Mouse (Mus musculus): ENCODE results near the gene 4933405L10Rik. TPM values are rescaled to one million over a fixed set of nuclear protein-coding genes. Genes with fewer than 3 reads are reported as not detected.
A peak's percentile ranks its signal among the peaks of the same experiment; 100 is the strongest.

4933405L10Rik gene
- total and polyA plus RNA-seq, 2 experiments, result not detected

DNA sequence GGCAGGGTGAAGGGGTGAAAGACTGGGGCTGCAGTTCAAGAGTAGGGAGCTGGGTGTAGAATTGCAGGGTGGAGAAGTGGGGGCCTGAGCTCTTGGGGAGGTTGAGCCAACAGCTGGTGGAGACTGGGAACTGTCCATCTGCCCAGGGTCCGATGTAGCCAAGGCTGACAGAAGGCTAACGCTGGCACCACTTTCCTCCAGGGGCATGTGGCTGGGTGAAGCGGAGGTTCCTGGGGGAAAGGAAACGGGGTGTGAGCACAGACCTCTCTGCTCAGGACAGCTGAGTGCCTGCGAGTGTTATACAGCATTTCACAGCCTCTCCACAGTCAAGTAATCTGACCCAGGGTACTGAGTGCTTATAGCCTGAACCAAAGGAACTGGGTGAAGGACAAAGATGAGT lies 8.7 kb upstream of the 4933405L10Rik start:
- no peak overlapping the region for H3K27ac ChIP-seq (replicated peaks; ENCODE audit: insufficient read depth, low read depth, low read length)
- no peaks in the 10 kb centered on the region for H3K36me3 ChIP-seq (ENCODE audit: control insufficient read depth, insufficient read depth, low read length)
- H3K9ac ChIP-seq (ENCODE audit: low read depth, low read length), result no peak overlapping the region
- DNase-seq (ENCODE audit: extremely low read depth, low read depth, low spot score), result no peak
- WGBS, result 96% methylated on average over 5 of the region's 5 CpGs
- peaks cover 5% of the 10 kb centered on the region for H3K27me3 ChIP-seq (ENCODE audit: control insufficient read depth, insufficient read depth, low read length)
- peaks cover 6% of the 10 kb centered on the region for H3K4me1 ChIP-seq (ENCODE audit: control insufficient read depth, insufficient read depth, low read length)
- TF ChIP-seq CTCF (IDR thresholded peaks at IDR 0.05; ENCODE audit: low read depth, low read length) (no peak), POLR2A (IDR thresholded peaks at IDR 0.05; ENCODE audit: extremely low read depth, insufficient read depth, low read length) (no peak)
- H3K4me3 ChIP-seq (ENCODE audit: insufficient read depth, low read depth, low read length), result no peak overlapping the region
- no peaks in the 10 kb centered on the region for H3K79me2 ChIP-seq (ENCODE audit: control insufficient read depth, insufficient read depth, low read length)

DNA sequence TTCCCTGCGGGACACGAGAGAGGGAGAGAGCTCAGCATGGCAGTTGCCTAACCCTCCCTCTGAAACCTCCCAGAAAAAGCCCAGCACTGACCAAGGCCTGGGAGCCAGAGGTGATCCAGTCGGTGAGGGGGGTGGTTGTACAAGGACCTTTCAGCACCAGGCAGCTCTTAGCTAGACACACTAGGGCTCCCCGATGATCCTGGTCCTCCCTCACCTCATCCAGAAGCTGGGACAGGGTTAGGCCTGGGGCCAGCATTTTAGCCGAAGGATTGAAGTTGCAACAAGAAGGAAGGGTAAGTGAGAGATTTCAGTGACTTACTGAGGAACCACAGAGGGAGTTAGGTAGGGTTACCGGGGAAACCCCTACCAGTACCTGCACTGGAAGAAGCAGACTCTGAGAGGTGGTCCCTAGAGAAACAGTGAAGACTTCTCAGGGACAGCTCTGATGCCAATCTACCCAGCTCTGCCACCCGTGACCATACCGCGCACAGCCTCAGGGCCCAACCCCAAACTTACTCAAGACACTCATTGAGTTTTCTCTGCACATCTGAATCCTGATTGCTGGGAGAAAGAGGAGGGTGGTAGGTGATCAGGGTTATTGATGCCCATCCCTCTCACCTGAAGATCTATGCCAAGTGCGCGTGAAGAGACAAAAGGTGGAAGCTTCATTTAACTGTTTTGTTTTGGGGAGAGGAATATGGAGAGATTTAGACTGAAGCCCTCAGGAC lies 7.8 kb upstream of the 4933405L10Rik start:
- H3K4me3 ChIP-seq (ENCODE audit: insufficient read depth, low read depth, low read length), result no peak overlapping the region
- no peak overlapping the region for H3K27ac ChIP-seq (replicated peaks; ENCODE audit: insufficient read depth, low read depth, low read length)
- H3K79me2 ChIP-seq (ENCODE audit: control insufficient read depth, insufficient read depth, low read length), result no peaks in the 10 kb centered on the region
- no peaks in the 10 kb centered on the region for H3K27me3 ChIP-seq (ENCODE audit: control insufficient read depth, insufficient read depth, low read length)
- DNase-seq (ENCODE audit: extremely low read depth, low read depth, low spot score), result no peak
- H3K4me1 ChIP-seq (ENCODE audit: control insufficient read depth, insufficient read depth, low read length), result peaks cover 5% of the 10 kb centered on the region
- H3K9ac ChIP-seq (ENCODE audit: low read depth, low read length), result no peak overlapping the region; the same call in 1 of the 2 replicates
- WGBS, result 94% methylated on average over 11 of the region's 11 CpGs
- TF ChIP-seq POLR2A (IDR thresholded peaks at IDR 0.05; ENCODE audit: extremely low read depth, insufficient read depth, low read length) (no peak), CTCF (IDR thresholded peaks at IDR 0.05; ENCODE audit: low read depth, low read length) (no peak)
- no peaks in the 10 kb centered on the region for H3K36me3 ChIP-seq (ENCODE audit: control insufficient read depth, insufficient read depth, low read length)

DNA sequence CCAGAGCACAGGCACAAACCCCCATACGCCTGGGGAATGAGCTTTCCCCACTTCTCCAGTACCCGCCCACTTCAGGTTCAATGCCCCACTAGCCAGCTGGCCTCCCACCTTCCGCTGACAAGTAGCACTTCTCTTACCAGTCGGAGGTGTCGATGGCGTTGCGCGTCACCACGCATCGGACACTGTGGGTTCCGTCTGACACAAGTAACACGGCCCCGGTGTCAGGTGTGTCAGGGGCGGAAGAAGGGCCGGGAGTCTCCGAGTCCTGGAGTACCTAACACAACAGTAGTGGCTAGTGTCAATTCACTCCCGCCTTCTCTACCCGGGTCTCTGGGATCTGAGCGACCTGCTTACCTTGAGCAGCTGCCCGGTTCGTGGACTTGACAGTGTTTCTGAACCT lies 6.9 kb upstream of the 4933405L10Rik start:
- peak overlapping the region; percentile 75 for H3K9ac ChIP-seq (ENCODE audit: low read depth, low read length)
- peak; percentile 52 for DNase-seq (ENCODE audit: extremely low read depth, low read depth, low spot score)
- no peaks in the 10 kb centered on the region for H3K36me3 ChIP-seq (ENCODE audit: control insufficient read depth, insufficient read depth, low read length)
- peak overlapping the region; percentile 75 for H3K4me3 ChIP-seq (ENCODE audit: insufficient read depth, low read depth, low read length)
- peaks cover 5% of the 10 kb centered on the region for H3K4me1 ChIP-seq (ENCODE audit: control insufficient read depth, insufficient read depth, low read length)
- H3K27ac ChIP-seq (replicated peaks; ENCODE audit: insufficient read depth, low read depth, low read length), result peak overlapping the region; percentile 27
- no peaks in the 10 kb centered on the region for H3K79me2 ChIP-seq (ENCODE audit: control insufficient read depth, insufficient read depth, low read length)
- no peak for TF ChIP-seq CTCF (IDR thresholded peaks at IDR 0.05; ENCODE audit: low read depth, low read length)
- no peak for TF ChIP-seq POLR2A (IDR thresholded peaks at IDR 0.05; ENCODE audit: extremely low read depth, insufficient read depth, low read length)
- under 1% methylated on average over 21 of the region's 21 CpGs for WGBS
- no peaks in the 10 kb centered on the region for H3K27me3 ChIP-seq (ENCODE audit: control insufficient read depth, insufficient read depth, low read length)

DNA sequence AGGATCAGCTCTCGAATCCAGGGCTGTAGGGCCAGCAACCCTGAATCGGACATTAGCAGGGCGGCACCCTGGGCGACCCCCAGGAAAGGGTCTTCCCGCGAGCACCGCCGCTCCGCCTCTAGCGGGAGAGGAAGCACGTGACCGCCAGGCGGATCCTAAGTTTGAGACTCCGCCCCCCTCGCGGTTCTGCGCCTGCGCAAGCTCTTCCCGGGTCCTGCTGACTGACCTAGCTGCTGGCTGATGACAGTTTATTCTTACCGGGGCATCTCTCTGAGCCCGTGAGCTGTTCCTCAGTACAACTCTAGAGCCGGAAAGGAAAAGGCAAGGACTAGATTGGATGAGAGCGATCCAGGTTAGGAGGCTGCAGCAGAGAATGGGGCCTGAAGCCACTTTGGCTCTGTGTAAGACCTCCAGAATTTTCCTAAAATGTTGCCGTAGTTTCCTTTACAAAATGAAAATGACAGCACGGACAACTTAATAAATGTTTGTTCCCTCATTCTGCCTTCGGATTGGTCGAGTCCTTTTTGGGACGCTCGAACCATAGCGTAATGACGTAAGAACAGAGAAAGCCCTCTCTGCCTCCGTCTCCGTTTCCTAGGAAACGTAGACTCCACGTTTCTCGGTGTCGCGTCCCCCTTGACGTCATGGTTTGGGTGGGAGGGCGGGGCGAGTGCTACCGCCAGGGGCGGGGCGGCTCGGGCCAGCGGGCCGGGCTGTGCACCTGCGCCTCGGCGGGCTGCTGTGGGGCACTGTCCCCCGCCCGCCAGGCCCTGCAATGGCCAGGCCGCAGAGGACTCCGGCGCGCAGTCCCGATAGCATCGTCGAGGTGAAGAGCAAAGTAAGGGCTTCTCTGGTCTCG lies 6.3 kb upstream of the 4933405L10Rik start, which contains the start of the genes Acd and Pard6a:
Gene Acd, minus strand, starts transcription at position 137 of the 859 bp plus-strand sequence.
Gene Pard6a, plus strand, starts transcription at position 183 of the 859 bp plus-strand sequence.
- H3K4me3 ChIP-seq (ENCODE audit: insufficient read depth, low read depth, low read length), result peak within 1 kb of the TSS; percentile 75
- DNase-seq (ENCODE audit: extremely low read depth, low read depth, low spot score), result peak; percentile 83
- H3K4me1 ChIP-seq (ENCODE audit: control insufficient read depth, insufficient read depth, low read length), result peaks cover 5% of the 10 kb centered on the region
- H3K9ac ChIP-seq (ENCODE audit: low read depth, low read length), result peak within 1 kb of the TSS; percentile 75
- H3K27ac ChIP-seq (replicated peaks; ENCODE audit: insufficient read depth, low read depth, low read length), result peak within 1 kb of the TSS; percentile 90
- under 1% methylated on average over 60 of the region's 60 CpGs for WGBS
- no peaks in the 10 kb centered on the region for H3K79me2 ChIP-seq (ENCODE audit: control insufficient read depth, insufficient read depth, low read length)
- TF ChIP-seq POLR2A (IDR thresholded peaks at IDR 0.05; ENCODE audit: extremely low read depth, insufficient read depth, low read length) (peak; percentile 42; the same call in 1 of the 2 replicates), CTCF (IDR thresholded peaks at IDR 0.05; ENCODE audit: low read depth, low read length) (no peak)
- H3K36me3 ChIP-seq (ENCODE audit: control insufficient read depth, insufficient read depth, low read length), result no peaks in the 10 kb centered on the region
- no peaks in the 10 kb centered on the region for H3K27me3 ChIP-seq (ENCODE audit: control insufficient read depth, insufficient read depth, low read length)

DNA sequence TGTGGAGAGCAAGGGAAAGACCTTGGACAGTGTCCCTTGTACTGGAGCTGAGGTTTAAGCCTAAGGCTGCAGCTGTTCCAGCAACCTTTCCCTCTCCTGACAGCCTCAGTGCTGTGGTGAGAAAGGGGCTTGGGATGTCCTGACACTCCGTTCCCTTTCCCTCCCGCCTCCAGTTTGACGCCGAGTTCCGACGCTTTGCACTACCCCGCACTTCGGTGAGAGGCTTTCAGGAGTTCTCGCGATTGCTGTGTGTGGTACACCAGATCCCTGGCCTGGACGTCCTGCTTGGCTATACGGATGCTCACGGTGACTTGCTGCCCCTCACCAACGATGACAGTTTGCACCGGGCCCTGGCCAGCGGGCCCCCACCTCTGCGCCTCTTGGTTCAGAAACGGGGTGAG lies 5.5 kb upstream of the 4933405L10Rik start:
- no peak overlapping the region for H3K27ac ChIP-seq (replicated peaks; ENCODE audit: insufficient read depth, low read depth, low read length)
- H3K4me3 ChIP-seq (ENCODE audit: insufficient read depth, low read depth, low read length), result 0 out of 2 replicates have a peak overlapping the region, but pooled peaks have one; percentile 75
- no peaks in the 10 kb centered on the region for H3K27me3 ChIP-seq (ENCODE audit: control insufficient read depth, insufficient read depth, low read length)
- no peak for DNase-seq (ENCODE audit: extremely low read depth, low read depth, low spot score)
- TF ChIP-seq CTCF (IDR thresholded peaks at IDR 0.05; ENCODE audit: low read depth, low read length) (no peak), POLR2A (IDR thresholded peaks at IDR 0.05; ENCODE audit: extremely low read depth, insufficient read depth, low read length) (no peak)
- H3K36me3 ChIP-seq (ENCODE audit: control insufficient read depth, insufficient read depth, low read length), result no peaks in the 10 kb centered on the region
- H3K9ac ChIP-seq (ENCODE audit: low read depth, low read length), result 0 out of 2 replicates have a peak overlapping the region, but pooled peaks have one; percentile 24
- H3K79me2 ChIP-seq (ENCODE audit: control insufficient read depth, insufficient read depth, low read length), result no peaks in the 10 kb centered on the region
- H3K4me1 ChIP-seq (ENCODE audit: control insufficient read depth, insufficient read depth, low read length), result peaks cover 5% of the 10 kb centered on the region
- WGBS, result 80% methylated on average over 18 of the region's 18 CpGs
